Mouse (Mus musculus) cerebellum, adult 2 months (tissue): ENCODE results near the gene Nectin4. TPM values are rescaled to one million over a fixed set of nuclear protein-coding genes. Genes with fewer than 3 reads are reported as not detected.

ENCODE experiments used
- DNase-seq, 2 experiments: peaks; one replicate each; pipeline ENCODE4 v3.0.0; 2021
- H3K27ac ChIP-seq: fragments of 200-500 bp; 2 replicates; pipeline ENCODE4 v1.5.1; 2012; ENCODE audit warnings: low read length, control low read depth, inconsistent platforms; ENCODE audit not compliant: insufficient read depth
- H3K27me3 ChIP-seq: fragments of 200-500 bp; 2 replicates; pipeline ENCODE4 v1.6.1; 2012; ENCODE audit warnings: inconsistent platforms, mild to moderate bottlenecking, low read length, moderate library complexity; ENCODE audit not compliant: control insufficient read depth, insufficient read depth
- H3K4me1 ChIP-seq: fragments of 200-500 bp; 2 replicates; pipeline ENCODE4 v1.6.1; 2011; ENCODE audit warnings: low read length; ENCODE audit not compliant: control insufficient read depth, insufficient read depth
- H3K4me3 ChIP-seq: fragments of 200-500 bp; replicated peaks from 2 replicates; pipeline ENCODE3; 2011; ENCODE audit warnings: mild to moderate bottlenecking, low read depth, low read length, control low read depth; ENCODE audit not compliant: insufficient read depth
- CTCF ChIP-seq: fragments of 200-500 bp; IDR thresholded peaks from 2 replicates; pipeline ENCODE4 v1.5.1; 2011; ENCODE audit warnings: low read depth, mild to moderate bottlenecking, control low read depth, low read length, moderate library complexity, borderline replicate concordance; ENCODE audit not compliant: insufficient read depth
- POLR2A ChIP-seq: fragments of 200-500 bp; IDR thresholded peaks from 2 replicates; pipeline ENCODE4 v1.6.1; 2011; ENCODE audit warnings: low read length, control low read depth, borderline replicate concordance; ENCODE audit not compliant: insufficient read depth
- WGBS: fragments of 180-500 bp; shearing (Covaris S2); methylation state at CpG from one replicate; pipeline ENCODE4 v1.1.7; 2018; 5-methylcytosine and 5-hydroxymethylcytosine counted together
- polyA plus RNA-seq: library from polyadenylated mRNA; depleted of rRNA; stranded (reverse); fragments of >200 nt; gene quantifications from 2 replicates; pipeline ENCODE4 v1.2.3, GENCODE M21; 2012

Gene Nectin4
- polyA plus RNA-seq, 1 experiment: 11.9 TPM

- peaks cover 9% of the 10 kb centered on the region for H3K4me1 ChIP-seq
- H3K27me3 ChIP-seq: no peaks in the 10 kb centered on the region
- WGBS: 83% methylated on average over 11 of the region's 11 CpGs
- TF ChIP-seq POLR2A: no peak
- TF ChIP-seq CTCF: no peak
- no peak for DNase-seq
- H3K27ac ChIP-seq: no peak overlapping the region
- H3K4me3 ChIP-seq: no peak overlapping the region
Observed at GRCm38 (mm10) chr1:171382096-171382620, 12.3 kb downstream of the Nectin4 start.

DNA sequence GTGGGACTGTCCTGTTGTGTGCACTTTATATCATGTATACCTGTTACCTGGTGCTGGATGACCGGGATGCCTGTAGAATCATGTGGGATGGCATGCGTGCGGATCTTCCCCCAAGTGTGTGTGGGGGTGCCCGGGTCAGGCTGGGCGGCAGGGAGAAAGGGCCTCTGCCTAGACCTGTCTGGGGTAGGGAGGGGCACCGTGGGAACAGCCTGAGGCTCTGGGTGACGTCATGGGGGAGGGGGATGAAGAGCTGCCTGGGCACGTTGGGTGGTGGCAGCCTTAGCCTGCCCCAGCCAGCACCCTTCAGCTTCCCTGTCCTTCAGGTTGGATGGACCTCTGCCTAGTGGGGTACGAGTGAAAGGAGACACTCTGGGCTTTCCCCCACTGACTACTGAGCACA lies 14.5 kb downstream of the Nectin4 start:
- 67% methylated on average over 9 of the region's 9 CpGs for WGBS
- Histone ChIP-seq H3K27ac (no peak overlapping the region), H3K4me3 (no peak overlapping the region), H3K27me3 (no peaks in the 10 kb centered on the region), H3K4me1 (no peaks in the 10 kb centered on the region)
- no peak for DNase-seq
- TF ChIP-seq CTCF (no peak), POLR2A (no peak)

DNA sequence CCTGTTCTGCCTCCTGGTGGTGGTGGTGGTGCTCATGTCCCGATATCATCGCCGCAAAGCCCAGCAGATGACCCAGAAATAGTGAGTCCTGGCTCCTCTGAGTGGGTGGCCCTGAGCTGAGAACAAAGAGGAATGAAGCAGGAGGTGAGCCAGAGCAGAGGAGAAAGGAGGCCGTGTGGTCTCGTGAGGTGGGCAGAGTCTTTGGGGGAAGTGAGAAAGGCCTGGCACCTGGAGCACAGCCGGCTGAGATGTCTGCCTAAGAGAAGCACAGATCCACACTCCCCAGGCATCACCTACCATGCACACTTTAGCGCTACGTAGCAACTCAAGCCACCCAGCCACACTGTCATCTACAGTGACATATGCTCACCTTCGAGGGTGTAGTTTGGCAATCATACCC lies 15.3 kb downstream of the Nectin4 start:
- H3K27me3 ChIP-seq: no peaks in the 10 kb centered on the region
- no peak overlapping the region for H3K4me3 ChIP-seq
- TF ChIP-seq POLR2A (no peak), CTCF (no peak; the same call in 1 of the 2 replicates)
- H3K4me1 ChIP-seq: no peaks in the 10 kb centered on the region
- H3K27ac ChIP-seq: no peak overlapping the region
- no peak for DNase-seq
- WGBS: 40% methylated on average over 9 of the region's 9 CpGs

- no peak for DNase-seq
Observed at GRCm38 (mm10) chr1:171387099-171387498, 17.2 kb downstream of the Nectin4 start.

GRCm38 (mm10) chr1:171388376-171389102 lies 18.6 kb downstream of the Nectin4 start, which contains the start of gene Arhgap30:
TSS of gene Arhgap30 (plus strand) at chr1:171388954.
- 77% methylated on average over 15 of the region's 15 CpGs for WGBS
- no peak for TF ChIP-seq CTCF
- Histone ChIP-seq H3K4me1 (no peaks in the 10 kb centered on the region), H3K4me3 (no peak within 1 kb of the TSS), H3K27me3 (no peaks in the 10 kb centered on the region), H3K27ac (no peak within 1 kb of the TSS)
- no peak for DNase-seq

More at GRCm38 (mm10) chr1:171387099-171387498, 17.2 kb downstream of the Nectin4 start:
- 35% methylated on average over 6 of the region's 6 CpGs for WGBS
- H3K27me3 ChIP-seq: no peaks in the 10 kb centered on the region
- no peak overlapping the region for H3K4me3 ChIP-seq
- TF ChIP-seq POLR2A (no peak), CTCF (peak; percentile 31; the same call in 1 of the 2 replicates)
- no peak overlapping the region for H3K27ac ChIP-seq
- H3K4me1 ChIP-seq: no peaks in the 10 kb centered on the region

DNA sequence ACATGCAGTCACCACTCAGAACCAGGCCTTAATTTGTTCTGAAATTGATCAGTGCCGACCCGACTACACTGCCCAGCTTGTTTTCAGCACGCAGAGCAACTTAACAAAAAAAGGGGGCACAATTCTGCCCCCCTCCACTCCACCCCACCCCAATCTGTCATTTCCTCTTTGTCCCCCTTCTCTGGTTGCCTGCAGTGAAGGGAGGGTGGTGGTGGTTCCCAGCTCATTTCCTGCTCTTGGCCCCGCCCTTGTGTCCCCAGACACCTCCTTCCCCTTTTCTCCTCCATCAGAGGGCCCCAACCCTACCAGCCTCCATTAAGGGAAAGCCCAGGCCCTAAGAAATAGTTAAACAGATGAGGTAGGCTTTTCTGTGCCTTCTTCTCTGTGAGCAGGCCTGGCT lies 20.2 kb downstream of the Nectin4 start:
- Histone ChIP-seq H3K4me3 (no peak overlapping the region), H3K27ac (no peak overlapping the region), H3K27me3 (no peaks in the 10 kb centered on the region), H3K4me1 (no peaks in the 10 kb centered on the region)
- no peak for DNase-seq
- 84% methylated on average over 4 of the region's 4 CpGs for WGBS
- TF ChIP-seq CTCF (no peak), POLR2A (no peak)

GRCm38 (mm10) chr1:171401821-171402220 lies 31.9 kb downstream of the Nectin4 start:
- no peak overlapping the region for H3K27ac ChIP-seq
- DNase-seq: no peak
- H3K27me3 ChIP-seq: no peaks in the 10 kb centered on the region
- H3K4me3 ChIP-seq: no peak overlapping the region
- TF ChIP-seq POLR2A: no peak
- no peak for TF ChIP-seq CTCF
- WGBS: 89% methylated on average over 4 of the region's 4 CpGs
- no peaks in the 10 kb centered on the region for H3K4me1 ChIP-seq

GRCm38 (mm10) chr1:171402991-171403390 lies 33.1 kb downstream of the Nectin4 start:
- WGBS: 79% methylated on average over 9 of the region's 9 CpGs
- Histone ChIP-seq H3K4me3 (no peak overlapping the region), H3K27ac (no peak overlapping the region), H3K27me3 (no peaks in the 10 kb centered on the region), H3K4me1 (no peaks in the 10 kb centered on the region)
- TF ChIP-seq POLR2A (no peak), CTCF (no peak)
- no peak for DNase-seq
